Mouse (Mus musculus) MEL (cell line): ENCODE results near the gene P2ry2. TPM values are rescaled to one million over a fixed set of nuclear protein-coding genes. Genes with fewer than 3 reads are reported as not detected.

Experiments used
- DNase-seq: peaks from one replicate; pipeline ENCODE4 v3.0.0; 2011; ENCODE audit warnings: low read depth, low spot score
- H3K27ac ChIP-seq: 2 replicates; pipeline ENCODE4 v1.5.1; 2012; ENCODE audit warnings: low read depth, mild to moderate bottlenecking, control low read depth, low read length, moderate library complexity; ENCODE audit not compliant: control insufficient read depth
- H3K27me3 ChIP-seq, 2 experiments: fragments of 150-350 bp in 1 of 2; sonication (generic) in 1 of 2; 2 replicates each; pipeline ENCODE4 v1.6.1; 2012; ENCODE audit warnings: low read length in 2 of 2, mild to moderate bottlenecking in 2 of 2, improper control_type of control experiment in 1 of 2, moderate library complexity in 1 of 2; ENCODE audit not compliant: insufficient read depth in 2 of 2, control insufficient read depth in 1 of 2
- H3K36me3 ChIP-seq, 2 experiments: 2 replicates each; pipeline ENCODE4 v1.6.1; 2012 to 2014; ENCODE audit warnings: low read length in 2 of 2, improper control_type of control experiment in 1 of 2, inconsistent platforms in 1 of 2, mild to moderate bottlenecking in 1 of 2; ENCODE audit not compliant: insufficient read depth in 2 of 2, control insufficient read depth in 1 of 2
- H3K4me1 ChIP-seq, 2 experiments: fragments of 150-350 bp in 1 of 2; sonication (generic) in 1 of 2; 2 replicates each; pipeline ENCODE4 v1.6.1; 2012; ENCODE audit warnings: low read length in 2 of 2, improper control_type of control experiment in 1 of 2, mild to moderate bottlenecking in 1 of 2; ENCODE audit not compliant: insufficient read depth in 2 of 2, control insufficient read depth in 1 of 2
- H3K4me3 ChIP-seq, 2 experiments: fragments of 150-350 bp in 1 of 2; sonication (generic) in 1 of 2; 2 replicates each; pipeline ENCODE4 v1.5.1; 2012; ENCODE audit warnings: low read depth in 2 of 2, low read length in 2 of 2, mild to moderate bottlenecking in 2 of 2, moderate library complexity in 2 of 2, control low read depth in 1 of 2, improper control_type of control experiment in 1 of 2; ENCODE audit not compliant: control insufficient read depth in 1 of 2, insufficient read depth in 1 of 2
- H3K79me2 ChIP-seq: 2 replicates; pipeline ENCODE4 v1.6.1; 2012; ENCODE audit warnings: mild to moderate bottlenecking, low read length, moderate library complexity; ENCODE audit not compliant: control insufficient read depth, poor library complexity, insufficient read depth
- H3K9ac ChIP-seq: 2 replicates; pipeline ENCODE4 v1.6.1; 2012; ENCODE audit warnings: low read depth, mild to moderate bottlenecking, control low read depth, low read length, moderate library complexity; ENCODE audit not compliant: control insufficient read depth, poor library complexity, severe bottlenecking
- H3K9me3 ChIP-seq: fragments of 150-350 bp; sonication (generic); replicated peaks from 2 replicates; pipeline ENCODE4 v1.6.1; 2012; ENCODE audit warnings: mild to moderate bottlenecking, low read length, improper control_type of control experiment, moderate library complexity; ENCODE audit not compliant: insufficient read depth
- CTCF ChIP-seq, 3 experiments: IDR thresholded peaks in 2 of 3; conservative IDR thresholded peaks in 1 of 3; 2 replicates each; pipeline ENCODE4 v1.5.1; 2011 to 2012; ENCODE audit warnings: low read length in 3 of 3, low read depth in 2 of 3, mild to moderate bottlenecking in 2 of 3, improper control_type of control experiment in 1 of 3, inconsistent platforms in 1 of 3, mixed read lengths in 1 of 3, moderate library complexity in 1 of 3; ENCODE audit not compliant: control insufficient read depth in 1 of 3, insufficient read depth in 1 of 3, poor library complexity in 1 of 3, severe bottlenecking in 1 of 3
- E2F4 ChIP-seq: IDR thresholded peaks from 2 replicates; pipeline ENCODE4 v1.6.1; 2011; ENCODE audit warnings: low read depth, low read length, improper control_type of control experiment, borderline replicate concordance
- GATA1 ChIP-seq: IDR thresholded peaks from 2 replicates; pipeline ENCODE4 v1.6.1; 2011; ENCODE audit warnings: low read depth, low read length, improper control_type of control experiment
- JUND ChIP-seq: IDR thresholded peaks from 2 replicates; pipeline ENCODE4 v1.6.1; 2011; ENCODE audit warnings: low read depth, mild to moderate bottlenecking, improper control_type of control experiment, low read length
- MAFK ChIP-seq: IDR thresholded peaks from 2 replicates; pipeline ENCODE4 v1.6.1; 2011; ENCODE audit warnings: low read depth, mild to moderate bottlenecking, low read length, improper control_type of control experiment, borderline replicate concordance
- MEF2A ChIP-seq: IDR thresholded peaks from 2 replicates; pipeline ENCODE4 v1.6.1; 2014; ENCODE audit warnings: low read depth, mild to moderate bottlenecking, inconsistent platforms, low read length, improper control_type of control experiment; ENCODE audit not compliant: poor library complexity, insufficient replicate concordance, severe bottlenecking; ENCODE audit errors: extremely low read depth
- NELFE ChIP-seq: IDR thresholded peaks from 2 replicates; pipeline ENCODE4 v1.6.1; 2011; ENCODE audit warnings: low read depth, low read length, improper control_type of control experiment
- NRF1 ChIP-seq: IDR thresholded peaks from 2 replicates; pipeline ENCODE4 v1.6.1; 2014; ENCODE audit warnings: low read depth, mild to moderate bottlenecking, inconsistent platforms, low read length, improper control_type of control experiment, moderate library complexity; ENCODE audit not compliant: poor library complexity, insufficient read depth, severe bottlenecking
- POLR2A ChIP-seq, 2 experiments: IDR thresholded peaks; 2 replicates each; pipeline ENCODE4 v1.6.1; 2011 to 2012; ENCODE audit warnings: low read length in 2 of 2, mild to moderate bottlenecking in 2 of 2, control low read depth in 1 of 2, improper control_type of control experiment in 1 of 2, low read depth in 1 of 2, moderate library complexity in 1 of 2; ENCODE audit not compliant: control insufficient read depth in 1 of 2, insufficient read depth in 1 of 2, poor library complexity in 1 of 2
- POLR2AphosphoS5 ChIP-seq: IDR thresholded peaks from 2 replicates; pipeline ENCODE4 v1.6.1; 2012; ENCODE audit warnings: low read depth, borderline replicate concordance, mild to moderate bottlenecking, inconsistent platforms, low read length, moderate library complexity, mixed read lengths
- SMC3 ChIP-seq: IDR thresholded peaks from 2 replicates; pipeline ENCODE4 v1.6.1; 2011; ENCODE audit warnings: low read depth, low read length, improper control_type of control experiment
- UBTF ChIP-seq: IDR thresholded peaks from 2 replicates; pipeline ENCODE4 v1.6.1; 2012; ENCODE audit warnings: low read depth, mild to moderate bottlenecking, inconsistent platforms, low read length, improper control_type of control experiment, moderate library complexity, borderline replicate concordance; ENCODE audit not compliant: insufficient read depth
- USF1 ChIP-seq: IDR thresholded peaks from 2 replicates; pipeline ENCODE4 v1.6.1; 2014; ENCODE audit warnings: low read depth, mild to moderate bottlenecking, inconsistent platforms, low read length, improper control_type of control experiment, moderate library complexity
- USF2 ChIP-seq, 2 experiments: IDR thresholded peaks; 2 replicates each; pipeline ENCODE4 v1.6.1; 2011 to 2012; ENCODE audit warnings: improper control_type of control experiment in 2 of 2, low read length in 2 of 2, borderline replicate concordance in 1 of 2, inconsistent platforms in 1 of 2, low read depth in 1 of 2, mild to moderate bottlenecking in 1 of 2; ENCODE audit not compliant: insufficient read depth in 1 of 2
- ZKSCAN1 ChIP-seq: IDR thresholded peaks from 2 replicates; pipeline ENCODE4 v1.6.1; 2012; ENCODE audit warnings: low read depth, mild to moderate bottlenecking, inconsistent platforms, low read length, improper control_type of control experiment, moderate library complexity
- ZMIZ1 ChIP-seq: IDR thresholded peaks from 2 replicates; pipeline ENCODE4 v1.6.1; 2012; ENCODE audit warnings: low read depth, mild to moderate bottlenecking, inconsistent platforms, low read length, improper control_type of control experiment, moderate library complexity
- ZNF384 ChIP-seq: IDR thresholded peaks from 2 replicates; pipeline ENCODE4 v1.6.1; 2012; ENCODE audit warnings: low read depth, mild to moderate bottlenecking, inconsistent platforms, low read length, improper control_type of control experiment
- polyA plus RNA-seq, 2 experiments: library from polyadenylated mRNA; stranded (reverse) in 1 of 2; unstranded in 1 of 2; fragments of >175 nt in 1 of 2; fragments of >200 nt in 1 of 2; gene quantifications; 2 replicates each; pipeline versions ENCODE4 v1.2.1 to v1.2.4; 2012; ENCODE audit warnings: low replicate concordance in 2 of 2, low read depth in 1 of 2; ENCODE audit not compliant: insufficient read length in 2 of 2, insufficient read depth in 1 of 2, missing spikeins in 1 of 2
- total RNA-seq: library from RNA; depleted of rRNA; stranded (reverse); fragments of 300-350 nt; gene quantifications from 2 replicates; pipeline ENCODE4 v1.2.3, GENCODE M21; 2012

The P2ry2 gene
- total and polyA plus RNA-seq, 3 experiments = 0.23 to 0.86 TPM; not detected in 1

GRCm38 (mm10) chr7:100979175-100979574 lies 33.5 kb downstream of the P2ry2 start:
- H3K27ac ChIP-seq = no peak overlapping the region
- no peak for DNase-seq
- TF ChIP-seq ZNF384 (no peak), GATA1 (no peak), USF2 (IDR thresholded peaks at IDR 0.05; ENCODE audit: borderline replicate concordance in 1 of 2, insufficient read depth in 1 of 2, low read depth in 1 of 2, low read length in 2 of 2) (no peak), MAFK (no peak), POLR2A (IDR thresholded peaks at IDR 0.05; ENCODE audit: control insufficient read depth in 1 of 2, insufficient read depth in 1 of 2, low read depth in 1 of 2, low read length in 2 of 2, poor library complexity in 1 of 2) (no peak), CTCF (IDR thresholded peaks at IDR 0.05 in 2 of 3, conservative IDR thresholded peaks at IDR 0.05 in 1 of 3; ENCODE audit: control insufficient read depth in 1 of 3, insufficient read depth in 1 of 3, low read depth in 2 of 3, low read length in 3 of 3, poor library complexity in 1 of 3, severe bottlenecking in 1 of 3) (no peak), NELFE (no peak), JUND (no peak), E2F4 (no peak), USF1 (no peak), ZMIZ1 (no peak), MEF2A (no peak)
- TF ChIP-seq, all 39 proteins: peak for 0
- H3K79me2 ChIP-seq = no peaks in the 10 kb centered on the region
- no peaks in the 10 kb centered on the region for H3K9me3 ChIP-seq
- no peak overlapping the region for H3K4me3 ChIP-seq
- no peaks in the 10 kb centered on the region for H3K36me3 ChIP-seq
- no peak overlapping the region for H3K9ac ChIP-seq
- H3K27me3 ChIP-seq = peaks cover 0 to 1% of the 10 kb centered on the region in 2 experiments; a peak in 1 of 4 replicates
- H3K4me1 ChIP-seq = no peaks in the 10 kb centered on the region

- TF ChIP-seq MAFK (no peak), SMC3 (no peak), NRF1 (no peak), UBTF (no peak), POLR2AphosphoS5 (no peak), ZKSCAN1 (no peak)
Observed at GRCm38 (mm10) chr7:100978171-100978570, 34.5 kb downstream of the P2ry2 start.

More at GRCm38 (mm10) chr7:100978171-100978570, 34.5 kb downstream of the P2ry2 start:
- Histone ChIP-seq H3K9me3 (no peaks in the 10 kb centered on the region), H3K9ac (no peak overlapping the region), H3K27me3 (peaks cover 0 to 1% of the 10 kb centered on the region in 2 experiments; a peak in 1 of 4 replicates), H3K36me3 (no peaks in the 10 kb centered on the region), H3K4me1 (no peaks in the 10 kb centered on the region), H3K4me3 (no peak overlapping the region), H3K27ac (no peak overlapping the region), H3K79me2 (no peaks in the 10 kb centered on the region)
- DNase-seq = no peak
